Mouse (Mus musculus) limb, embryonic 10.5 days (tissue): Measurements from ENCODE around the gene B4galt4. TPM values are rescaled to one million over a fixed set of nuclear protein-coding genes. Genes with fewer than 3 reads are reported as not detected.

Source experiments
- DNase-seq: peaks from one replicate; pipeline ENCODE4 v3.0.0-alpha.2; 2017; ENCODE audit warnings: low spot score
- H3K27ac ChIP-seq: fragments of 300-500 bp; sonication (generic); 2 replicates; pipeline ENCODE4 v1.5.1; 2016; ENCODE audit warnings: mild to moderate bottlenecking
- H3K27me3 ChIP-seq: fragments of 300-500 bp; sonication (generic); 2 replicates; pipeline ENCODE4 v1.6.1; 2016; ENCODE audit warnings: low read depth, mild to moderate bottlenecking; ENCODE audit not compliant: poor library complexity, severe bottlenecking
- H3K36me3 ChIP-seq: fragments of 300-500 bp; sonication (generic); 2 replicates; pipeline ENCODE4 v1.6.1; 2016; ENCODE audit warnings: mild to moderate bottlenecking, moderate library complexity
- H3K4me1 ChIP-seq: fragments of 300-500 bp; sonication (generic); 2 replicates; pipeline ENCODE4 v1.6.1; 2016
- H3K4me3 ChIP-seq: fragments of 300-500 bp; sonication (generic); 2 replicates; pipeline ENCODE4 v1.5.1; 2016; ENCODE audit warnings: mild to moderate bottlenecking, moderate library complexity
- H3K9me3 ChIP-seq: fragments of 300-500 bp; sonication (generic); replicated peaks from 2 replicates; pipeline ENCODE4 v1.6.1; 2016; ENCODE audit warnings: mild to moderate bottlenecking
- WGBS: fragments of 180-500 bp; shearing (Covaris S2); methylation state at CpG from one replicate; pipeline ENCODE4 v1.1.7; 2016; 5-methylcytosine and 5-hydroxymethylcytosine counted together
- polyA plus RNA-seq: library from polyadenylated mRNA; unstranded; fragments of >200 nt; fragmentation: Nextera tagmentation; extraction: Ambion mirVana; gene quantifications from 2 replicates; pipeline ENCODE4 v1.2.1, GENCODE M21; 2016

B4galt4 gene
- polyA plus RNA-seq, 1 experiment from 2014 or later: 23.0 TPM

DNA sequence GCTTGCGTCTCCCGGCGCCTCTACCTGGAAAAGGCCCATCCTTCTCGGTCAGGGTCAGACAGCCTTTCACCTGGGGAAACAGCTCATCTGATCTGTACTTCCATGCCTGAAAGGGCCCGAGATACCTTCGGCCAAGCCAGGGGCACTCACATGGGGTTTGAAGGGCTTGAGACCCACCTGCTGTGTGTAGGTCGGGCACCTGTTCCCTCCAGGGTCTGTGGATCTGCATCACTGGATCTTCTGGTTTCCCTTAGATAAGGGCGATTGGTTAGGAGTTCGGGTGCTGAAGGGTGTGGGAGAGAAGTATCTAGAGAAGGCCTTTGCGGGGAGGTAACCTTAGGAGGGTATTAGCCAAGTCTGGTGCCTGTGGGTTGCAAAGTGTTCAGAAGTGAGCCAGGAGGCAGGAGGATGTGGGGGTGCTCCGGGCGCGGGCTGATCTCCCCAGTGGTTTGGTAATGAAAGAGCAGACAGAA, 631 bp downstream of the B4galt4 start:
- Histone ChIP-seq H3K4me3 (peak overlapping the region; percentile 75), H3K4me1 (peaks cover 14% of the 10 kb centered on the region), H3K27ac (peak overlapping the region; percentile 91), H3K9me3 (no peaks in the 10 kb centered on the region), H3K27me3 (peaks cover 15% of the 10 kb centered on the region; the same call in 1 of the 2 replicates), H3K36me3 (no peaks in the 10 kb centered on the region)
- peak; percentile 66 for DNase-seq
- under 1% methylated on average over 13 of the region's 13 CpGs for WGBS

DNA sequence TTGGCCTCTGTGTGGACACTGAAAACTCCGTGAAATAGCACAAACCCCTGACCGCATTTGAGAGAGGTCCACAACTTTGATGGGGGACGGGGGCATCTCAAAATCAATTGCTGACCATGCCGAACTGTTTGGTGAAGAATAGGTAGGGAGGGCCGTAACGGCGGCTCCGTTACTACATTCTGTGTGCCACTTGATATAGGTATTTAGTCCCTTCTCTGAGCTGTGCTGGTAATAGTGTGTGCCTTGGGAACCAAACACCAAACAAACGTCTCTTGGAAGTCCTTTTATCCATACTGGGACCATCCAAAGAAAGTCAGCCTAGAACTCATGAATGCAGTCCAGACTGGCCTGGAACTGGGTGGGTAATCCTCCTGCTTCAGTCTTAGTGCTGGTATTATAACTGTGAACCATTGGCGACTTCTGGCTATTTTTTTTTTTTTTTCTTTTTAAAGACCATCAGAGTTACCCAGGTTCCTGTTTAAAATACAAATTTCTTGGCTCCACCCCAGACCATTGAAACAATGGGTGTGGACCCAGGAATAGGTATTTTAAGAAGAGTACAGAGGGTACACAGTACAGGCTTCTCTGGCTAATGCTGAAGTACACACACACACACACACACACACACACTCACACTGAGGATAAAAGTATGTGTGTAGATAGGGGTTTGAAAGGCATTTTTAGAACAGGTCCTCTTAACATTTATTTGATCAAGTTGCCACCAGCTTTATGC, 2.0 kb downstream of the B4galt4 start:
- H3K4me1 ChIP-seq: peaks cover 14% of the 10 kb centered on the region
- peaks cover 15% of the 10 kb centered on the region; the same call in 1 of the 2 replicates for H3K27me3 ChIP-seq
- H3K36me3 ChIP-seq: no peaks in the 10 kb centered on the region
- 90% methylated on average over 10 of the region's 10 CpGs for WGBS
- H3K4me3 ChIP-seq: no peak overlapping the region
- peak; percentile 27 for DNase-seq
- no peak overlapping the region for H3K27ac ChIP-seq
- H3K9me3 ChIP-seq: no peaks in the 10 kb centered on the region

DNA sequence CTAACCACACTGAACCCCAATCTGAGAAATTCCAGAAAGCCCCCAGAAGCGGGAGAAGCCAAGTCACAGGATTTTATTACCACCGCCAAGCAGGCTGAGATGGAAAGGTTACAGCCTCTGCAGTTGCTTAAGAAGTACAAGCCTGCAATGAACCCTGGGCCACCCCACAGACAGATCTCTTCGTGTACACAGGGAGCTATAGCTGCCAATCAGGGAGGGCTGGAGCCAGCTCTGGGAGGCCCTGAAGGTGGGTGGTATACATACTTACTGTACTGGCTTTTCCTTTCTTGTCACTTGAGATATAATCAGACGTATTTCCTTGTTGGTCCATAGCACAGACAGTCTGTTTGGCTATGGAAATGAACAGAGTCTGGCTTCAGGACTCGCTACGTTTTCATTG, 8.7 kb downstream of the B4galt4 start:
- peak; percentile 29 for DNase-seq
- Histone ChIP-seq H3K27ac (no peak overlapping the region), H3K4me1 (peaks cover 29% of the 10 kb centered on the region), H3K36me3 (0 out of 2 replicates have a peak, but pooled peaks cover 3% of the 10 kb centered on the region), H3K9me3 (no peaks in the 10 kb centered on the region), H3K4me3 (no peak overlapping the region), H3K27me3 (no peaks in the 10 kb centered on the region)
- WGBS: 74% methylated on average over 6 of the region's 6 CpGs

DNA sequence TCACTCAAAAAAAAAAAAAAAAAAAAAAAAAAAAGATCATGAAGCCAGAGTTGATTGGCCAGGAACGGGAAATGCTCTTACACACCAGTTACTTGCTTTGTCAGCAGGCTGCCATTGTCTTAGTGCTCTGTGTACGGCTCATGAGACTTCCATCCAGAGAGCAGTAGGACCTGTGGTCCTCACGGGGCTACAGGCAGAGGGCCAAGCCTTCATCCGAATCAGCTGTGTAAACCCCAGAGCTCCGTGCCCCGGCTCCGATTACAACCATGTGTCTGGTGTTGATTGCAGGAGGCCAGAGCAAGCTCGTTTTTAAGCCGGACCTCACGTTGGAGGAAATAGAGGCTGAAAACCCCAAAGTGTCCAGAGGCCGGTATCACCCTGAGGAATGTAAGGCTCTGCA, 11.6 kb downstream of the B4galt4 start:
- no peak overlapping the region for H3K27ac ChIP-seq
- WGBS: 37% methylated on average over 11 of the region's 11 CpGs

DNA sequence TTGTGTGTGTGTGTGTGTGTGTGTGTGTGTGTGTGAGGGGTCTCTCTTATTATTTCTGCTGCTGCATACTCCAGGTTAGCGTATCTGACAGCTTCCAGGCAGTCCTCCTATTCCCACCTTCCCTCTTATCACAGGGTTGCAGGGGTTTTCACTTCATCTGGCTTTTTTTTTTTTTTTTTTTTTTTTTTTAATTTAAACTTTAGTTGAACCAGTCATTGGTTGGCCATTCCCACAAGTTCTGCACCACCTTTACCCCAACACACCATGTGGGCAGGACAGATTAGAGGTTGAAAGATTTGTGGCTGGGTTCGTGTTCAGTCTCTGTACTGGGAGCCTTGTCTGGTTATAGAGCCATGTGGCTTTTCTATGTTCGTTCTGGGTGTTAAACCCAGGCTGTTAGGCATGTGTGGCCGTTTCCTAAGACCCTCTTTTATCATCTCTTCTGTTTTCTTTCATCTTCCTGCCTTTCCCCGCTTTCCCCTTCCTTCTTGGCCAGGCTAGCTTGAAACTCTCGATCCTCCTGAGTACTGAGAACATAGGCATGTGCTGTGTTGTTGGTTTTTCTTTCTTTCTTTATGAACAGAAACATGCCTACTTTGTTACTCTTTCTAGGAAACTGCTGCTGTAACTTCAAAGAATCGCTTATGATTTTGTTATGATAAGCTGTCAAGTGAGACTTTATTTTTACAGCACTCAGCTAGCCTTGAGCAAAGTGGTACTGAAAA, 13.6 kb downstream of the B4galt4 start:
- Histone ChIP-seq H3K4me3 (no peak overlapping the region), H3K36me3 (peaks cover 21% of the 10 kb centered on the region), H3K27me3 (no peaks in the 10 kb centered on the region), H3K27ac (0 out of 2 replicates have a peak overlapping the region, but pooled peaks have one; percentile 51), H3K9me3 (no peaks in the 10 kb centered on the region), H3K4me1 (peaks cover 47% of the 10 kb centered on the region)
- WGBS: 64% methylated on average over 7 of the region's 7 CpGs
- peak; percentile 29 for DNase-seq

More for the DNA sequence above, 11.6 kb downstream of the B4galt4 start:
- peaks cover 15% of the 10 kb centered on the region for H3K36me3 ChIP-seq
- no peaks in the 10 kb centered on the region for H3K9me3 ChIP-seq
- DNase-seq: peak; percentile 39
- no peak overlapping the region for H3K4me3 ChIP-seq
- no peaks in the 10 kb centered on the region for H3K27me3 ChIP-seq
- peaks cover 47% of the 10 kb centered on the region for H3K4me1 ChIP-seq

DNA sequence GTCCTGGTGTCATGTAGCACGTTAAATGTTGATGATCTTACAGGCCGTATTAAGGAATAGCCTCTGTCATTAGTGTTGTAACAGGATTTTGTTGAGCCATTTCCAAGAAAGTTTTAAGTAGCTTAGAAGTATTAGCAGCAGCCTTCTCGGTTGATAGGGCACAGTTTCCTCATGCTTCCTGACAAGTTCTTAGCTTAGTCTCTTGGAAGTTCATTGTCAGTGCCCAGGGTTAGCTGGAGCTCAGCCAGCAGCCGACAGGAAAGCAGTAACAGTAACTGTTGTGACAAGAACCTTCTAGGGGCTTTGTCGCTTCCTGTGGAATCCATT, 14.1 kb downstream of the B4galt4 start:
- peaks cover 25% of the 10 kb centered on the region for H3K36me3 ChIP-seq
- H3K27ac ChIP-seq: peak overlapping the region; percentile 47; the same call in 1 of the 2 replicates
- H3K27me3 ChIP-seq: no peaks in the 10 kb centered on the region
- H3K4me3 ChIP-seq: no peak overlapping the region
- WGBS: 65% methylated on average over 5 of the region's 5 CpGs
- DNase-seq: no peak
- no peaks in the 10 kb centered on the region for H3K9me3 ChIP-seq
- H3K4me1 ChIP-seq: peaks cover 42% of the 10 kb centered on the region

DNA sequence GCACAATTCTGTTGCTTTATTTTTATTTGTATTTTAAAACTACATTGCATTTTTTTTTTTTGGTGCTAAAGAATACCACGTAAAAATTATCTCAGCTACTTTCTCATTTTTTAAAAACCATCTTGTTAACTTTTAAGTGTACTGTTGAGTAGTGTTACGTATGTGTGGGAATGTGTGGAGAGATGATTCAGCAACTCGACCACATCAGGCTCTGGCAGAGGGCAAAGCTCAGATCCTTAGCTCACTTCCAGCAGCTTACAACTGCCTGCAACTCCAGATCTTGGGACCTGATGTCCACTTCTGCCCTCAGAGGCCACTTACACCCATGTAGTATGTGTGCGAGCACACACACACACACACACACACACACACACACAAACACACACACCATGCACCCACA, 14.5 kb downstream of the B4galt4 start:
- Histone ChIP-seq H3K27me3 (no peaks in the 10 kb centered on the region), H3K27ac (peak overlapping the region; percentile 47; the same call in 1 of the 2 replicates), H3K4me1 (peaks cover 41% of the 10 kb centered on the region), H3K36me3 (peaks cover 25% of the 10 kb centered on the region), H3K4me3 (no peak overlapping the region), H3K9me3 (no peaks in the 10 kb centered on the region)
- DNase-seq: no peak
- WGBS: 85% methylated on average over 4 of the region's 4 CpGs

DNA sequence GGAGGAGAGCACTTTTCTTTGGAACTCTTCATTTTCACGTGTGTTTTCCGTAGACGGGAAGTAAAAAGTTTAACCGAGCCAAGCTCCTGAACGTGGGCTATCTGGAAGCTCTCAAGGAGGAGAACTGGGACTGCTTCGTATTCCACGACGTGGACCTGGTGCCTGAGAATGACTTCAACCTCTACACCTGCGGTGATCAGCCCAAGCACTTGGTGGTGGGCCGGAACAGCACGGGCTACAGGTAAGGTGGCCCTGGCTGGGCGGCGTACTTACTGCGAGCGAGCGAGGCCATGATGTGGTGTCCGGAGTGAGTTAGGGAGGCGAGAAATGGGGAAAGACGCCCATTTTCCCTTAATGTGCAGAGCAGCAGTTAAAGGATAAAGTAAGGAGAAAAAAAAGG, 15.6 kb downstream of the B4galt4 start:
- Histone ChIP-seq H3K36me3 (peaks cover 25% of the 10 kb centered on the region), H3K4me3 (no peak overlapping the region), H3K27ac (no peak overlapping the region), H3K9me3 (no peaks in the 10 kb centered on the region), H3K27me3 (no peaks in the 10 kb centered on the region), H3K4me1 (peaks cover 40% of the 10 kb centered on the region)
- peak; percentile 20 for DNase-seq
- WGBS: 95% methylated on average over 19 of the region's 19 CpGs

DNA sequence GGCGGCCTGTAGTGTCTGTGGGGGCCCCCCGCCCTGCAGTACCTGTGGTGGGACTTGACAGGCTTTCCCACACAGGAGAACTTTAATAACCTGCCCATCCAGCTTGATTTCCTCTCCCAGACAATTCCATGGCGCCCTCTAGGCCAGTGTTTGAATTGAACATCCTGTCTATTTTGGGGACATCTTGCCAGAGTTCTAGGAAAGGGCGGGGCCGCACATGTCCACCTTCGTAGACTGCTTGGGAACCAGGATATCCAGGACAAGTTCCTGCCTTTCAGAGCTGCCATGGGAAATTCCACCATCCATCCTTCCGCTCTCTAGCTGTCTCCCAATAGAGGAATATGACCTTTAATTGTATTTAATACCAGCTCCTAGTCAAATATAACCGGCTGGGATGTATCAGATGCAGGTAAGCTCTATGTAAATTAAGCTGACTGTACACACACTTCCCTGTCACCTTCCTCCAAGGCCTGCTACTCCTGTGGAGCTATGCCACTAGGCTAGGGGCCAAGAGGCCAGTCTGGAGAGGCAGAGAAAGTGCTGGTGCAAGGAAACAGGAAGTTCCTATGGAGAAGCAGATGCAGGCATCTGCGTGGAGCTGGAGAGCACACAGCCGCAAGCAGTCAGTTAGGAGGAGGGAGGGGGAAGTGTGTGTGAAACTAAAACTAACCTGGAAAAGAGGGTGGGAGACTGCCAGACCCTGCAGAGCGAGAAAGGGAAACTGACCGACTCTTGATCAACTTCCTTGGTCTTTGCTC, 16.2 kb downstream of the B4galt4 start:
- Histone ChIP-seq H3K9me3 (no peaks in the 10 kb centered on the region), H3K4me3 (no peak overlapping the region), H3K27ac (no peak overlapping the region), H3K27me3 (no peaks in the 10 kb centered on the region), H3K4me1 (peaks cover 34% of the 10 kb centered on the region), H3K36me3 (peaks cover 32% of the 10 kb centered on the region)
- peak; percentile 27 for DNase-seq
- 86% methylated on average over 12 of the region's 12 CpGs for WGBS

DNA sequence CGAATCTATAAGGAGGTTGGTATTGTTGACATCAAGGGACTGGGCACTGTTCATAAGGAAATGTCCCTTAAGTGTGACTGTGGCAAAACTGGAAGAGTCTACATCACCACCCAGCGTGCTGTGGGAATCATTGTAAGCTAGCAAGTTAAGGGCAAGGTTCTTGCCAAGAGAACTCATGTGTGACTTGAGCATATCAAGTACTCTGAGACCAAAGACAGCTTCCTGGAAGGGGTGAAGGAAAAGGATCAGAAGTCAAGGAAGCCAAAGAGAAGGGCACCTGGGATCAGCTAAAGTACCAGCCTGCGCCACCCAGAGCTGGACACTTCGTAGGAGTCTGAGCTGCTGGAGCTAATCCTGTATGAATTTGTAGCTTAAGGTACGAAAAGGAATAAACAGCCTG, 18.2 kb downstream of the B4galt4 start:
- 94% methylated on average over 5 of the region's 5 CpGs for WGBS
- Histone ChIP-seq H3K9me3 (no peaks in the 10 kb centered on the region), H3K4me3 (no peak overlapping the region), H3K27ac (no peak overlapping the region), H3K4me1 (peaks cover 26% of the 10 kb centered on the region), H3K36me3 (peaks cover 31% of the 10 kb centered on the region), H3K27me3 (no peaks in the 10 kb centered on the region)
- no peak for DNase-seq

DNA sequence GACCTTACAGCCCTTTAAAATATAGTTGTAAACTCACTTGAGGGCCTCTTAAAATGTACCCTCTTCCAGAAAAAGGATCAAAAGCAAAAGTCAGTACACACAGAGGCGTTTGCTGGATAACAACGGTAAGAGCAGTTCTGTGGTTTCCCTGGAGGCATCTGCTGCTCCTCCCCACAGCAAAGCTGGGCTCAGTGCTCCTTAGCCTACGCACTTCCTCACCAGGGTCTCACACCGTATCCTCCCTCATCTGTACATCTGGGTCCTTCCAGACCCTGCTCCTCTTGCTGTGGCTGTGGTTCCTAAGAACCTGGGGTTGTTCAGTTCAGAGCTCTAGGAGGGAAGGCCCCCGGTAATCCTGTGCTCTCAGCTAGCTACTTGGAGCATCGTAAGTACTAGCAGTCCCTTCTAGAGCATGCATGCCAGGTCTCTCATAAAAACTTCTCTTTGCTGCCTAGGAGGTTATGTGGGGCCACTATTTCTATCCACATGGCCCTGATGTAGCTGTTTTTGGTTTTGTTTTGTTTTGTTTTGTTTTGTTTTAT, 18.8 kb downstream of the B4galt4 start:
- DNase-seq: no peak
- WGBS: 87% methylated on average over 6 of the region's 6 CpGs
- H3K36me3 ChIP-seq: peaks cover 31% of the 10 kb centered on the region

DNA sequence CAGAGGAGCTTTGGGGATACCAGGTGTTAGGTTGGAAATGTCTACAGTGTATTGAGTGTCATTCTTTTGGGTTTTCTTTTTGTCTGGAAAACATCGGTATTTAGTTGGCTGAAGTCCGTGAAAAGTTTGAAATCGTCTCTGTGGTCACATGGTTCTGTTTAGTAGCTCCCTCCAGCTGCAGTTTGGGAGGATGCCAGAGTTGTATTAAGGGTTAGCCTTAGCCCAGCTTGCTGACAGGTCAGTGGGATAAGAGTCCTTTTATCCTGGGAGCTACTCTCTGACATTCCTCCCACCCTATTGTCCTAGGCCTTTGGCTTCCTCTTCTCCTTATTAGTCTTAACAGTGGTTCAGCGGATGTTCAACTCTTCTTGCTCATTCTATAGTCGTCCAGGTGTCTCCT, 19.9 kb downstream of the B4galt4 start:
- no peaks in the 10 kb centered on the region for H3K27me3 ChIP-seq
- 92% methylated on average over 5 of the region's 5 CpGs for WGBS
- peaks cover 15% of the 10 kb centered on the region for H3K4me1 ChIP-seq
- DNase-seq: no peak
- H3K27ac ChIP-seq: no peak overlapping the region
- H3K9me3 ChIP-seq: no peaks in the 10 kb centered on the region
- no peak overlapping the region for H3K4me3 ChIP-seq
- H3K36me3 ChIP-seq: peaks cover 31% of the 10 kb centered on the region

More for the DNA sequence above, 18.8 kb downstream of the B4galt4 start:
- no peak overlapping the region for H3K27ac ChIP-seq
- H3K4me1 ChIP-seq: peaks cover 22% of the 10 kb centered on the region
- H3K4me3 ChIP-seq: no peak overlapping the region
- H3K9me3 ChIP-seq: no peaks in the 10 kb centered on the region
- no peaks in the 10 kb centered on the region for H3K27me3 ChIP-seq
